Comparison of ENCODE assay signal across 11 mouse cellular contexts in genomic region chr8:120051006-120051405, GRCm38 (mm10). TPM values are rescaled to one million over a fixed set of nuclear protein-coding genes. Genes with fewer than 3 reads are reported as not detected.
A peak's percentile ranks its signal among the peaks of the same experiment; 100 is the strongest.
DNase-seq lines count a peak whose midpoint lies in the region; ATAC-seq lines count a peak whose summit lies in the region.
"Had no signal": no experiment of that assay in that cellular context is flagged by ENCODE, and none has a peak within 500 bp of the region (broad histone marks: within the 10 kb centered on the region; RNA-seq: fewer than 3 reads in every experiment).

No protein-coding gene starts in this region.

- H3K9ac ChIP-seq in embryonic facial prominence, embryonic 14.5 days (ENCODE audit: low read depth, low read length), result no peak overlapping the region
- no peak overlapping the region for H3K9ac ChIP-seq in kidney, embryonic 14.5 days (ENCODE audit: low read depth, low read length)
- H3K9ac ChIP-seq: forebrain, embryonic 12.5 days; liver, embryonic 15.5 days had no signal

- peaks cover 27% of the 10 kb centered on the region for H3K4me1 ChIP-seq in embryonic facial prominence, embryonic 14.5 days (ENCODE audit: control insufficient read depth, insufficient read depth, low read length)
- H3K4me1 ChIP-seq in embryonic facial prominence, embryonic 10.5 days, result peaks cover 33% of the 10 kb centered on the region
- peaks cover 8% of the 10 kb centered on the region; the same call in 1 of the 2 replicates for H3K4me1 ChIP-seq in kidney, embryonic 14.5 days (ENCODE audit: control insufficient read depth, insufficient read depth, low read length)

- WGBS in embryonic facial prominence, embryonic 14.5 days, result 56% methylated on average over 4 of the region's 4 CpGs
- 69% methylated on average over 4 of the region's 4 CpGs for WGBS in embryonic facial prominence, embryonic 10.5 days
- 20% methylated on average over 4 of the region's 4 CpGs for WGBS in kidney, embryonic 14.5 days

- no peak overlapping the region for H3K4me2 ChIP-seq in embryonic facial prominence, embryonic 14.5 days (ENCODE audit: low read depth, low read length)
- H3K4me2 ChIP-seq in kidney, embryonic 14.5 days (replicated peaks; ENCODE audit: low read depth, low read length), result no peak overlapping the region
- H3K4me2 ChIP-seq: forebrain, embryonic 12.5 days; liver, embryonic 15.5 days had no signal

- no peaks in the 10 kb centered on the region for H3K27me3 ChIP-seq in embryonic facial prominence, embryonic 14.5 days (replicated peaks; ENCODE audit: control insufficient read depth, insufficient read depth, low read length)
- no peaks in the 10 kb centered on the region for H3K27me3 ChIP-seq in embryonic facial prominence, embryonic 10.5 days (replicated peaks; ENCODE audit: low read depth, poor library complexity, severe bottlenecking)
- no peaks in the 10 kb centered on the region for H3K27me3 ChIP-seq in kidney, embryonic 14.5 days (ENCODE audit: control insufficient read depth, insufficient read depth, low read length)
- H3K27me3 ChIP-seq: forebrain, embryonic 12.5 days had no signal

- H3K27ac ChIP-seq in embryonic facial prominence, embryonic 14.5 days (replicated peaks; ENCODE audit: low read depth, low read length), result no peak overlapping the region
- no peak overlapping the region for H3K27ac ChIP-seq in embryonic facial prominence, embryonic 10.5 days (replicated peaks)
- H3K27ac ChIP-seq in kidney, embryonic 14.5 days (ENCODE audit: low read depth, low read length), result no peak overlapping the region
- H3K27ac ChIP-seq: forebrain, embryonic 12.5 days; liver, embryonic 15.5 days had no signal

- DNase-seq in embryonic facial prominence, embryonic 14.5 days (ENCODE audit: low spot score), result peak; percentile 46
- DNase-seq in embryonic facial prominence, embryonic 10.5 days (ENCODE audit: low spot score), result no peak
- DNase-seq in kidney, postnatal 25 days, result peak; percentile 38 to 53
- DNase-seq in thymus, postnatal 25 days, result peak; percentile 60
- no peak for DNase-seq in layer of hippocampus, postnatal 10 days (ENCODE audit: low spot score in 2 of 2)
- DNase-seq: spleen, adult 18-20 months had no signal

- no peaks in the 10 kb centered on the region for H3K36me3 ChIP-seq in embryonic facial prominence, embryonic 14.5 days (ENCODE audit: control insufficient read depth, insufficient read depth, low read length)
- no peaks in the 10 kb centered on the region for H3K36me3 ChIP-seq in embryonic facial prominence, embryonic 10.5 days (replicated peaks)
- H3K36me3 ChIP-seq in kidney, embryonic 14.5 days (ENCODE audit: control insufficient read depth, insufficient read depth, low read length), result no peaks in the 10 kb centered on the region
- H3K36me3 ChIP-seq: forebrain, embryonic 12.5 days; liver, embryonic 15.5 days had no signal

- no peak overlapping the region for H3K4me3 ChIP-seq in embryonic facial prominence, embryonic 14.5 days (ENCODE audit: low read depth, low read length)
- H3K4me3 ChIP-seq in embryonic facial prominence, embryonic 10.5 days, result no peak overlapping the region
- no peak overlapping the region for H3K4me3 ChIP-seq in kidney, embryonic 14.5 days (ENCODE audit: low read length)
- H3K4me3 ChIP-seq: forebrain, embryonic 12.5 days; liver, embryonic 15.5 days had no signal

- 0 out of 2 replicates have a peak, but pooled peaks have one; percentile 11 for ATAC-seq in embryonic facial prominence, embryonic 14.5 days (ENCODE audit: low read depth)
- ATAC-seq in kidney, embryonic 14.5 days (ENCODE audit: low FRiP score, low TSS enrichment), result no peak
- peak; percentile 76 for ATAC-seq in inflammation-experienced regulatory T-cells, adult 6 months
- ATAC-seq in megakaryocyte-erythroid progenitor cell, adult 5-6 weeks (replicated peaks; ENCODE audit: low FRiP score, low TSS enrichment, poor library complexity, severe bottlenecking), result no peak

- no peaks in the 10 kb centered on the region for H3K9me3 ChIP-seq in embryonic facial prominence, embryonic 14.5 days (ENCODE audit: control insufficient read depth, low read length)
- H3K9me3 ChIP-seq in embryonic facial prominence, embryonic 10.5 days, result no peaks in the 10 kb centered on the region
- H3K9me3 ChIP-seq in kidney, embryonic 14.5 days (ENCODE audit: control insufficient read depth, low read length), result no peaks in the 10 kb centered on the region
- H3K9me3 ChIP-seq: forebrain, embryonic 12.5 days; liver, embryonic 15.5 days had no signal

RNA-seq across cellular contexts. Expression of gene Zdhhc7, which starts 50.3 kb away (rescaled TPM):
- 29.9 and 32.6 TPM in 2 replicates for polyA plus RNA-seq in embryonic facial prominence, embryonic 14.5 days (2014; fragmentation: Nextera tagmentation; extraction: Ambion mirVana)
- polyA plus RNA-seq in embryonic facial prominence, embryonic 10.5 days (2016; fragmentation: Nextera tagmentation; extraction: Ambion mirVana), result 30.0 and 33.0 TPM in 2 replicates
- polyA plus RNA-seq in kidney, embryonic 14.5 days (2014; fragmentation: Nextera tagmentation; extraction: Ambion mirVana), result 20.4 and 31.0 TPM in 2 replicates
- 1 to 10 TPM; 5.3 to 6.6 (median 6.2) TPM for polyA plus RNA-seq in inflammation-experienced regulatory T-cells, adult 6 months (2017; shearing (Covaris generic))
- total RNA-seq in layer of hippocampus, postnatal 10 days (2021), result 10 to 100 TPM; 37.7 to 40.4 TPM
- 27.4 and 30.4 TPM in 2 replicates for total RNA-seq in megakaryocyte-erythroid progenitor cell, adult 5-6 weeks (2014; fragmentation: Nextera tagmentation)
- total RNA-seq in megakaryocyte-erythroid progenitor cell, adult 5-6 weeks (2017), result 9.2 and 12.9 TPM in 2 replicates

RNA-seq across cellular contexts. Expression of gene Crispld2, which starts 58.8 kb away (rescaled TPM):
- polyA plus RNA-seq in embryonic facial prominence, embryonic 14.5 days (2014; fragmentation: Nextera tagmentation; extraction: Ambion mirVana), result 4.9 and 5.6 TPM in 2 replicates
- 6.1 and 6.5 TPM in 2 replicates for polyA plus RNA-seq in embryonic facial prominence, embryonic 10.5 days (2016; fragmentation: Nextera tagmentation; extraction: Ambion mirVana)
- 4.9 and 5.2 TPM in 2 replicates for polyA plus RNA-seq in kidney, embryonic 14.5 days (2014; fragmentation: Nextera tagmentation; extraction: Ambion mirVana)
- polyA plus RNA-seq in inflammation-experienced regulatory T-cells, adult 6 months (2017; shearing (Covaris generic)), result under 1 TPM in 1 of 3 experiments, not detected in 2; 0.34 TPM
- total RNA-seq in layer of hippocampus, postnatal 10 days (2021), result 1 to 10 TPM; 2.2 to 2.9 TPM
- total RNA-seq in megakaryocyte-erythroid progenitor cell, adult 5-6 weeks (2014; fragmentation: Nextera tagmentation), result 0.47 TPM in 1 of 2 replicates, not detected in the other
- not detected in 2 replicates for total RNA-seq in megakaryocyte-erythroid progenitor cell, adult 5-6 weeks (2017)

Comparison
In these comparisons a context has a peak if more than half of its experiments do, and no peak if none do; other contexts are left out.
1. DNase-seq: peak in embryonic facial prominence, embryonic 14.5 days (single experiment), kidney, postnatal 25 days (2 of 2) and thymus, postnatal 25 days (single experiment); none in embryonic facial prominence, embryonic 10.5 days (single experiment) and layer of hippocampus, postnatal 10 days (0 of 2).
2. ATAC-seq: peak in embryonic facial prominence, embryonic 14.5 days (single experiment) and inflammation-experienced regulatory T-cells, adult 6 months (single experiment); none in kidney, embryonic 14.5 days (single experiment) and megakaryocyte-erythroid progenitor cell, adult 5-6 weeks (single experiment).